Mouse (Mus musculus) embryonic fibroblast, embryonic 13.5 days (primary cell): ENCODE data around the gene Ntn5.

Experiments
- CTCF ChIP-seq: IDR thresholded peaks from 2 replicates; pipeline ENCODE4 v1.5.1; 2011; ENCODE audit warnings: mild to moderate bottlenecking, control low read depth, low read length, moderate library complexity, borderline replicate concordance; ENCODE audit not compliant: insufficient read depth
- POLR2A ChIP-seq: IDR thresholded peaks from 2 replicates; pipeline ENCODE4 v1.6.1; 2011; ENCODE audit warnings: low read depth, mild to moderate bottlenecking, control low read depth, low read length, moderate library complexity

- TF ChIP-seq CTCF (no peak), POLR2A (no peak; the same call in 1 of the 2 replicates)
Measured at GRCm38 (mm10) chr7:45642083-45642482, 41.7 kb upstream of the Ntn5 start.
